Mouse (Mus musculus) midbrain, embryonic 14.5 days (tissue): ENCODE measurements around the gene Fdx1. TPM values are rescaled to one million over a fixed set of nuclear protein-coding genes. Genes with fewer than 3 reads are reported as not detected.

ENCODE experiments used
- ATAC-seq: fragments of 200-750 bp; cut with Nextera tagmentation; 2 replicates; pipeline ENCODE4 v1.8.0; 2017; ENCODE audit warnings: moderate number of reproducible peaks, moderate library complexity; ENCODE audit not compliant: low FRiP score, low TSS enrichment
- DNase-seq: peaks from one replicate; pipeline ENCODE4 v3.0.0-alpha.2; 2015
- H3K27ac ChIP-seq: fragments of 300-500 bp; sonication (generic); replicated peaks from 2 replicates; pipeline ENCODE4 v1.5.1; 2014; ENCODE audit warnings: mild to moderate bottlenecking, low read depth, low read length, moderate library complexity
- H3K27me3 ChIP-seq: fragments of 300-500 bp; sonication (generic); 2 replicates; pipeline ENCODE4 v1.6.1; 2014; ENCODE audit warnings: low read length, control low read depth, mixed read lengths; ENCODE audit not compliant: control insufficient read depth, insufficient read depth
- H3K36me3 ChIP-seq: fragments of 300-500 bp; sonication (generic); 2 replicates; pipeline ENCODE4 v1.6.1; 2014; ENCODE audit warnings: low read length, control low read depth; ENCODE audit not compliant: control insufficient read depth, insufficient read depth
- H3K4me1 ChIP-seq: fragments of 300-500 bp; sonication (generic); 2 replicates; pipeline ENCODE4 v1.6.1; 2014; ENCODE audit warnings: mild to moderate bottlenecking, antibody characterized with exemption, low read length, control low read depth; ENCODE audit not compliant: control insufficient read depth, insufficient read depth
- H3K4me2 ChIP-seq: fragments of 300-500 bp; sonication (generic); 2 replicates; pipeline ENCODE4 v1.6.1; 2014; ENCODE audit warnings: mild to moderate bottlenecking, low read length, moderate library complexity
- H3K4me3 ChIP-seq: fragments of 300-500 bp; sonication (generic); replicated peaks from 2 replicates; pipeline ENCODE4 v1.5.1; 2014; ENCODE audit warnings: low read depth, low read length
- H3K9ac ChIP-seq: fragments of 300-500 bp; sonication (generic); replicated peaks from 2 replicates; pipeline ENCODE4 v1.6.1; 2014; ENCODE audit warnings: mild to moderate bottlenecking, low read length, moderate library complexity
- H3K9me3 ChIP-seq: fragments of 300-500 bp; sonication (generic); 2 replicates; pipeline ENCODE4 v1.6.1; 2016; ENCODE audit warnings: low read length, control low read depth, mixed read lengths; ENCODE audit not compliant: control insufficient read depth
- WGBS: fragments of 180-500 bp; shearing (Covaris S2); extraction: QIAGEN DNeasy Blood & Tissue Kit; methylation state at CpG from one replicate; pipeline ENCODE4 v1.1.7; 2014; 5-methylcytosine and 5-hydroxymethylcytosine counted together
- polyA plus RNA-seq: library from polyadenylated mRNA; unstranded; fragments of >200 nt; fragmentation: Nextera tagmentation; extraction: Ambion mirVana; gene quantifications from 2 replicates; pipeline ENCODE4 v1.2.1, GENCODE M21; 2014

Fdx1 gene
- polyA plus RNA-seq, 1 experiment from 2014 or later: 48.9 TPM

- no peaks in the 10 kb centered on the region for H3K36me3 ChIP-seq
- no peak overlapping the region for H3K9ac ChIP-seq
- H3K27me3 ChIP-seq: no peaks in the 10 kb centered on the region
- H3K4me3 ChIP-seq: no peak overlapping the region
- H3K4me2 ChIP-seq: no peak overlapping the region
- no peak for DNase-seq
- H3K27ac ChIP-seq: no peak overlapping the region
- WGBS: 89% methylated on average over 4 of the region's 4 CpGs
- no peak for ATAC-seq
- H3K9me3 ChIP-seq: no peaks in the 10 kb centered on the region
- H3K4me1 ChIP-seq: no peaks in the 10 kb centered on the region
Observed at GRCm38 (mm10) chr9:51974871-51975270, 11.5 kb upstream of the Fdx1 start.

GRCm38 (mm10) chr9:51973846-51974245 lies 10.5 kb upstream of the Fdx1 start:
- Histone ChIP-seq H3K4me3 (no peak overlapping the region), H3K9ac (no peak overlapping the region), H3K27me3 (no peaks in the 10 kb centered on the region), H3K27ac (no peak overlapping the region), H3K9me3 (no peaks in the 10 kb centered on the region), H3K4me1 (no peaks in the 10 kb centered on the region), H3K36me3 (no peaks in the 10 kb centered on the region), H3K4me2 (no peak overlapping the region)
- ATAC-seq: no peak
- no peak for DNase-seq
- WGBS: 82% methylated on average over 3 of the region's 3 CpGs

GRCm38 (mm10) chr9:51966373-51966772 lies 3.0 kb upstream of the Fdx1 start:
- no peak overlapping the region for H3K9ac ChIP-seq
- H3K27me3 ChIP-seq: peaks cover 4% of the 10 kb centered on the region; the same call in 1 of the 2 replicates
- H3K4me3 ChIP-seq: no peak overlapping the region
- no peak overlapping the region for H3K4me2 ChIP-seq
- no peak for ATAC-seq
- no peak for DNase-seq
- peaks cover 13% of the 10 kb centered on the region for H3K4me1 ChIP-seq
- H3K36me3 ChIP-seq: no peaks in the 10 kb centered on the region
- no peaks in the 10 kb centered on the region for H3K9me3 ChIP-seq
- H3K27ac ChIP-seq: no peak overlapping the region

GRCm38 (mm10) chr9:51964110-51964509 lies 754 bp upstream of the Fdx1 start:
- no peak overlapping the region for H3K27ac ChIP-seq
- ATAC-seq (no peak), DNase-seq (no peak)
- no peaks in the 10 kb centered on the region for H3K36me3 ChIP-seq
- H3K4me3 ChIP-seq: no peak overlapping the region; the same call in 1 of the 2 replicates
- no peak overlapping the region for H3K4me2 ChIP-seq
- peaks cover 4% of the 10 kb centered on the region; the same call in 1 of the 2 replicates for H3K27me3 ChIP-seq
- no peak overlapping the region for H3K9ac ChIP-seq
- H3K4me1 ChIP-seq: peaks cover 17% of the 10 kb centered on the region
- H3K9me3 ChIP-seq: no peaks in the 10 kb centered on the region
- WGBS: 63% methylated on average over 6 of the region's 6 CpGs

GRCm38 (mm10) chr9:51961190-51961909 lies 2.0 kb downstream of the Fdx1 start:
- H3K27me3 ChIP-seq: peaks cover 4% of the 10 kb centered on the region; the same call in 1 of the 2 replicates
- H3K27ac ChIP-seq: no peak overlapping the region
- ATAC-seq (no peak), DNase-seq (no peak)
- H3K36me3 ChIP-seq: peaks cover 3% of the 10 kb centered on the region; the same call in 1 of the 2 replicates
- H3K4me2 ChIP-seq: peak overlapping the region; percentile 76
- H3K9me3 ChIP-seq: no peaks in the 10 kb centered on the region
- peaks cover 17% of the 10 kb centered on the region for H3K4me1 ChIP-seq
- H3K4me3 ChIP-seq: no peak overlapping the region
- WGBS: 44% methylated on average over 6 of the region's 6 CpGs
- H3K9ac ChIP-seq: 0 out of 2 replicates have a peak overlapping the region, but pooled peaks have one; percentile 20

- H3K4me2 ChIP-seq: no peak overlapping the region
- no peak for ATAC-seq
- H3K9me3 ChIP-seq: no peaks in the 10 kb centered on the region
- H3K27ac ChIP-seq: no peak overlapping the region
- H3K27me3 ChIP-seq: peaks cover 4% of the 10 kb centered on the region; the same call in 1 of the 2 replicates
- 87% methylated on average over 2 of the region's 2 CpGs for WGBS
- no peak overlapping the region for H3K9ac ChIP-seq
- no peak for DNase-seq
- peaks cover 17% of the 10 kb centered on the region for H3K4me1 ChIP-seq
- H3K36me3 ChIP-seq: peaks cover 12% of the 10 kb centered on the region; the same call in 1 of the 2 replicates
- no peak overlapping the region for H3K4me3 ChIP-seq
Observed at GRCm38 (mm10) chr9:51960331-51960730, 3.0 kb downstream of the Fdx1 start.

- no peak for ATAC-seq
Observed at GRCm38 (mm10) chr9:51958981-51959380, 4.4 kb downstream of the Fdx1 start.

GRCm38 (mm10) chr9:51957025-51957424 lies 6.3 kb downstream of the Fdx1 start:
- Histone ChIP-seq H3K27me3 (no peaks in the 10 kb centered on the region), H3K9me3 (no peaks in the 10 kb centered on the region)
- 94% methylated on average over 8 of the region's 8 CpGs for WGBS

More at GRCm38 (mm10) chr9:51958981-51959380, 4.4 kb downstream of the Fdx1 start:
- H3K4me3 ChIP-seq: no peak overlapping the region
- H3K4me2 ChIP-seq: no peak overlapping the region
- DNase-seq: no peak
- no peaks in the 10 kb centered on the region for H3K27me3 ChIP-seq
- H3K36me3 ChIP-seq: peaks cover 15% of the 10 kb centered on the region; the same call in 1 of the 2 replicates
- no peak overlapping the region for H3K27ac ChIP-seq
- H3K9me3 ChIP-seq: no peaks in the 10 kb centered on the region
- no peak overlapping the region for H3K9ac ChIP-seq
- peaks cover 17% of the 10 kb centered on the region for H3K4me1 ChIP-seq

GRCm38 (mm10) chr9:51956484-51956883 lies 6.9 kb downstream of the Fdx1 start:
- Histone ChIP-seq H3K27ac (no peak overlapping the region), H3K4me2 (no peak overlapping the region)
- 96% methylated on average over 2 of the region's 2 CpGs for WGBS

More at GRCm38 (mm10) chr9:51957025-51957424, 6.3 kb downstream of the Fdx1 start:
- Histone ChIP-seq H3K4me2 (no peak overlapping the region), H3K36me3 (peaks cover 15% of the 10 kb centered on the region; the same call in 1 of the 2 replicates), H3K9ac (no peak overlapping the region), H3K27ac (no peak overlapping the region), H3K4me3 (no peak overlapping the region), H3K4me1 (peaks cover 11% of the 10 kb centered on the region)
- ATAC-seq: no peak
- DNase-seq: no peak

More at GRCm38 (mm10) chr9:51956484-51956883, 6.9 kb downstream of the Fdx1 start:
- Histone ChIP-seq H3K36me3 (peaks cover 15% of the 10 kb centered on the region; the same call in 1 of the 2 replicates), H3K9ac (no peak overlapping the region), H3K4me3 (no peak overlapping the region), H3K4me1 (peaks cover 5% of the 10 kb centered on the region), H3K27me3 (no peaks in the 10 kb centered on the region), H3K9me3 (no peaks in the 10 kb centered on the region)
- no peak for DNase-seq
- no peak for ATAC-seq
